Mouse (Mus musculus) thymus, postnatal 36 days (tissue): ENCODE results near the gene Rapgefl1.

ENCODE experiments used
- DNase-seq, 2 experiments: peaks; one replicate each; pipeline ENCODE4 v3.0.0; 2022; ENCODE audit warnings: mixed read lengths in 2 of 2

The Rapgefl1 gene

GRCm38 (mm10) chr11:98863028-98863750 lies 26.6 kb downstream of the Rapgefl1 start, which contains the start of gene Wipf2:
TSS of gene Wipf2 (plus strand) at chr11:98863638.
- DNase-seq: peak; percentile 95

GRCm38 (mm10) chr11:98863751-98864429 lies 27.3 kb downstream of the Rapgefl1 start:
- peak; percentile 67 to 76 for DNase-seq

GRCm38 (mm10) chr11:98867293-98867692 lies 30.7 kb downstream of the Rapgefl1 start:
- no peak for DNase-seq

DNA sequence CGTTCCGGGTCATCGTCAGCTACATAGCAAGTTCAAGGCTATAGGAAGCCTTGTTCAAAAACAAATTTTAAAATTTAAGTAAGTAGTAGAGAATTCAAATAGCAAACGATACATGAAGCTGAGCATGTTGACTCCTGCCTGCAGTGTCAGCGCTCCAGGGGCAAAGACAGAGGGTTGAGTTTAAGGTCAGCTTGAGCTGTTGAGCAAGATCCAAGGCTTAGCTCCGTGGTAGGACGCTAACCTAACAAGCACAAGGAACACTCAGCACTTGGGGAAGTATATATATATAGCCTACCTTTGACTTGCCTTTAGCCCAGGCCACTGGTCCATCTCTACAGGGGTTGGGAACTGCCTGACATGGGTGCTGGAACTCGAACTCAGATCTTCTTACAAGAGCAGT lies 33.3 kb downstream of the Rapgefl1 start:
- no peak for DNase-seq

- no peak for DNase-seq
These were observed 34.2 kb downstream of the Rapgefl1 start for GRCm38 (mm10) chr11:98870791-98871190.

- DNase-seq: no peak
These were observed 34.8 kb downstream of the Rapgefl1 start for GRCm38 (mm10) chr11:98871416-98871815.

GRCm38 (mm10) chr11:98872040-98872439 lies 35.5 kb downstream of the Rapgefl1 start:
- no peak for DNase-seq

GRCm38 (mm10) chr11:98873900-98874299 lies 37.3 kb downstream of the Rapgefl1 start:
- no peak for DNase-seq

DNA sequence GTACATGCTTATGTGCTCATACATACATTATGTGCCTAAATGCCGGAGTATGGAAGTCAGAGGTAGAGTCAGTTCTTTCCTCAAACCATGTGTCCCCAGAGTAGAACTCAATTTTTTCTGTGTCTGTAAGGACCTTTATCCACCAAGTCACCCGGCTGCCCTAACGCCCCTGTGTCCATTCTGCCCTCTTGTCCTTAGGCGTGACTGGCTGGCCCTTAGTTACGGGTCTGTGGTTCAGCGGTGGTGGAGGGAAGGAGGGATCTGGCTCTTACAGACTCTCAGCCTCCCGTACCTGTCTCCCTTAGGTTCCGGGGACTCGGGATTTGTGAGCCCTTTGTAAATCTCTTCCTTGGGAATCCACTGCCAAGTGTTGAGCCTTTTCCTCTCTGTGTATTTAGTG lies 40.4 kb downstream of the Rapgefl1 start:
- DNase-seq: no peak

DNA sequence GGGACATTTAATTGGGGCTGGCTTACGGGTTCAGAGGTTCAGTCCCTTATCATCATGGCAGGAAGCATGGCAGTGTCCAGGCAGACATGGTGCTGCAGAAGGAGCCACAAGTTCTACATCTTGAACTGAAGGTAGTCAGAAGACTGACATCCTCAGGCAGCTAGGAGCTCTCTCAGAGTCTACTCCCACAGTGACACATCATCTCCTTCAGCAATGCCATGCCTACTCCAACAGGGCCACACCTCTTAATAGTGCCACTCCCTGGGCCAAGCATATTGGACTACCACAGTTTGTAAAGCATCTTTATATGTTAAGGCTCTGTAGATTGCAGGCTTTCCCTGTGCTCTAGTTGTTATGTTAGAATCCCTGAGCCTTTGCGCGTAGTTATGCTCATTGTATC lies 51.1 kb downstream of the Rapgefl1 start:
- DNase-seq: no peak

DNA sequence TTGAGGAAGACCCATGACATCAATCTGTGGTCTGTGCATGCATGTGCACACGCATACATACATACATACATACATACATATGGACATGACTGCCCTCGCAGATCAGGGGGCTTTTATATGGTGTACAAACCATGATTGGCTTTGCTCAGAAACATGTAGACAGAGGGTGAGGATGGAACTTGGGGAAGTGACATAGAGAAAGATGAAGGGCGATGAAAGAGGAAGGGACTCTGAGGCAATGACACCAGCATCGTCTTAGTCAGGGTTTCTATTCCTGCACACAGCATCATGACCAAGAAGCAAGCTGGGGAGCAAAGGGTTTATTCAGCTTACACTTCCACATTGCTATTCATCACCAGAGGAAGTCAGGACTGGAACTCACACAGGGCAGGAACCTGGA lies 52.5 kb downstream of the Rapgefl1 start:
- DNase-seq: no peak

- no peak for DNase-seq
These were observed 53.4 kb downstream of the Rapgefl1 start for GRCm38 (mm10) chr11:98889977-98890376.

GRCm38 (mm10) chr11:98892426-98892825 lies 55.8 kb downstream of the Rapgefl1 start:
- DNase-seq: no peak

GRCm38 (mm10) chr11:98900529-98901125 lies 64.0 kb downstream of the Rapgefl1 start:
- DNase-seq: peak; percentile 48 to 53

DNA sequence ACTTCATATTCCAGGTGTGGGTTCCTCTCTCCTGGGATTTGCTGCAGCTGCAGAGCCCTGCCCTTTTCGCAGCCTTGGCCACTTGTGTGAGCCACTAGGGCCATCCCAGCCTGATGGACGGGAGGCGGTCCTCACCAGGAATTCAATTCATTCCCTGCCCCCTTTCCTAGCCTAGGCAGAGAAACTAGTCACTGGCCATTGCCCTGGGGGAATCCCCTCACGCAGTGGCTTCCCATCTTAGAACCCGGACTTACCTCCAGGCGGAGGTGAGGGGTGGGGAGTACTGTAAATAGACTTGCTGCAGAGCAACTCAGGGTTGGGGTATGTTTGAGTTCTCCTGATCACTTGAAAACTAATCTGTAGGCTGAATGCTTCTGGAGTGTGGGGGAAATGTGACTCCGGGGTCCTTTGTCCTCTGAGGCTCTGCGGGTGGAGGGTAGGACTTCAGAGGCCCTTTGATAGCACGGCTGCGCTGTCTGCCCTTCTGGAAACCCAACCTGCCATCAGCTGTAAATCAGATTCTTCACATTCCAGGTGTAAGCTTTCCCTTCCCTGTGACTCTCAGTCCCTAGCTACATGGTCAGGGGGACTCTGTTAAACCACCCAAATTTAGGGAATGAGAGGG lies 66.1 kb downstream of the Rapgefl1 start:
- DNase-seq: no peak
